ENCODE assay signal across 16 mouse cellular contexts in genomic region chr5:149002803-149003115, GRCm38 (mm10). TPM values are rescaled to one million over a fixed set of nuclear protein-coding genes. Genes with fewer than 3 reads are reported as not detected.
A peak's percentile ranks its signal among the peaks of the same experiment; 100 is the strongest.
DNase-seq lines count a peak whose midpoint lies in the region; ATAC-seq lines count a peak whose summit lies in the region.
"Had no signal": no experiment of that assay in that cellular context is flagged by ENCODE, and none has a peak within 500 bp of the region (broad histone marks: within the 10 kb centered on the region; RNA-seq: fewer than 3 reads in every experiment).

No protein-coding gene starts in this region.

- WGBS in intestine, embryonic 14.5 days: 65% methylated on average over 6 of the region's 6 CpGs
- 65% methylated on average over 6 of the region's 6 CpGs for WGBS in intestine, embryonic 16.5 days
- WGBS in embryonic facial prominence, embryonic 11.5 days: 57% methylated on average over 6 of the region's 6 CpGs
- WGBS in liver, embryonic 16.5 days (ENCODE audit: insufficient replicate concordance): 63% methylated on average over 6 of the region's 6 CpGs

- no peaks in the 10 kb centered on the region for H3K9me3 ChIP-seq in intestine, embryonic 14.5 days (ENCODE audit: control insufficient read depth, low read length)
- H3K9me3 ChIP-seq in intestine, embryonic 16.5 days (ENCODE audit: control insufficient read depth, low read length): no peaks in the 10 kb centered on the region
- no peaks in the 10 kb centered on the region for H3K9me3 ChIP-seq in embryonic facial prominence, embryonic 11.5 days (replicated peaks; ENCODE audit: control insufficient read depth, low read length)
- no peaks in the 10 kb centered on the region for H3K9me3 ChIP-seq in liver, embryonic 16.5 days (replicated peaks; ENCODE audit: control insufficient read depth, low read length)
- H3K9me3 ChIP-seq: hindbrain, embryonic 12.5 days had no signal

- peaks cover 15% of the 10 kb centered on the region for H3K4me1 ChIP-seq in intestine, embryonic 14.5 days (replicated peaks; ENCODE audit: control insufficient read depth, insufficient read depth, low read length)
- H3K4me1 ChIP-seq in intestine, embryonic 16.5 days (ENCODE audit: control insufficient read depth, insufficient read depth, low read length): peaks cover 26% of the 10 kb centered on the region
- H3K4me1 ChIP-seq in embryonic facial prominence, embryonic 11.5 days (ENCODE audit: control insufficient read depth, insufficient read depth, low read length): peaks cover 6% of the 10 kb centered on the region
- peaks cover 14% of the 10 kb centered on the region for H3K4me1 ChIP-seq in liver, embryonic 16.5 days (ENCODE audit: control insufficient read depth, low read depth, low read length)

- no peak for DNase-seq in intestine, embryonic 14.5 days (ENCODE audit: low spot score)
- no peak for DNase-seq in embryonic facial prominence, embryonic 11.5 days (ENCODE audit: low spot score)
- peak; percentile 61 for DNase-seq in kidney, postnatal 10 days
- DNase-seq in adrenal gland, postnatal 36 days: no peak
- no peak for DNase-seq in right cerebral cortex, adult 18-20 months
- DNase-seq: spleen, adult 18-20 months; thymus, adult 2 months had no signal

- H3K4me2 ChIP-seq in intestine, embryonic 14.5 days (ENCODE audit: low read length): no peak overlapping the region
- no peak overlapping the region for H3K4me2 ChIP-seq in intestine, embryonic 16.5 days (ENCODE audit: low read depth, low read length)
- H3K4me2 ChIP-seq in embryonic facial prominence, embryonic 11.5 days (ENCODE audit: low read depth, low read length): no peak overlapping the region
- no peak overlapping the region for H3K4me2 ChIP-seq in liver, embryonic 16.5 days (ENCODE audit: low read depth, low read length)
- H3K4me2 ChIP-seq: heart, embryonic 11.5 days; hindbrain, embryonic 12.5 days had no signal

- H3K9ac ChIP-seq in intestine, embryonic 14.5 days (ENCODE audit: low read length): no peak overlapping the region
- no peak overlapping the region for H3K9ac ChIP-seq in intestine, embryonic 16.5 days (ENCODE audit: low read depth, low read length)
- peak overlapping the region; percentile 23; the same call in 1 of the 2 replicates for H3K9ac ChIP-seq in embryonic facial prominence, embryonic 11.5 days (replicated peaks; ENCODE audit: low read length)
- no peak overlapping the region for H3K9ac ChIP-seq in liver, embryonic 16.5 days (ENCODE audit: low read depth, low read length)
- H3K9ac ChIP-seq: hindbrain, embryonic 12.5 days had no signal

- peak overlapping the region; percentile 65; the same call in 1 of the 2 replicates for H3K27ac ChIP-seq in intestine, embryonic 14.5 days (ENCODE audit: low read depth)
- H3K27ac ChIP-seq in intestine, embryonic 16.5 days (ENCODE audit: low read length): no peak overlapping the region
- H3K27ac ChIP-seq in embryonic facial prominence, embryonic 11.5 days (replicated peaks; ENCODE audit: low read depth, low read length): no peak overlapping the region
- H3K27ac ChIP-seq in liver, embryonic 16.5 days (ENCODE audit: low read length): peak overlapping the region; percentile 71
- H3K27ac ChIP-seq: hindbrain, embryonic 12.5 days; layer of hippocampus, adult 2 months had no signal

- no peaks in the 10 kb centered on the region for H3K36me3 ChIP-seq in intestine, embryonic 14.5 days (ENCODE audit: control insufficient read depth, insufficient read depth, low read length)
- H3K36me3 ChIP-seq in intestine, embryonic 16.5 days (ENCODE audit: control insufficient read depth, insufficient read depth, low read length): no peaks in the 10 kb centered on the region
- no peaks in the 10 kb centered on the region for H3K36me3 ChIP-seq in embryonic facial prominence, embryonic 11.5 days (replicated peaks; ENCODE audit: control insufficient read depth, insufficient read depth, low read depth, low read length)
- H3K36me3 ChIP-seq in liver, embryonic 16.5 days (ENCODE audit: control insufficient read depth, insufficient read depth): no peaks in the 10 kb centered on the region
- H3K36me3 ChIP-seq: hindbrain, embryonic 12.5 days had no signal

- no peak for ATAC-seq in intestine, embryonic 14.5 days (replicated peaks; ENCODE audit: low FRiP score, low TSS enrichment, low read depth)
- ATAC-seq in intestine, embryonic 16.5 days: no peak
- no peak for ATAC-seq in embryonic facial prominence, embryonic 11.5 days (replicated peaks; ENCODE audit: insufficient number of reproducible peaks, low FRiP score, low TSS enrichment, low read depth)
- no peak for ATAC-seq in liver, embryonic 16.5 days (ENCODE audit: low read depth)
- no peak for ATAC-seq in megakaryocyte-erythroid progenitor cell, adult 5-6 weeks (replicated peaks; ENCODE audit: low FRiP score, low TSS enrichment, poor library complexity, severe bottlenecking)

- no peak overlapping the region for H3K4me3 ChIP-seq in intestine, embryonic 14.5 days (ENCODE audit: low read depth, low read length)
- no peak overlapping the region for H3K4me3 ChIP-seq in intestine, embryonic 16.5 days (ENCODE audit: low read length)
- H3K4me3 ChIP-seq in embryonic facial prominence, embryonic 11.5 days (ENCODE audit: low read depth, low read length): no peak overlapping the region
- H3K4me3 ChIP-seq in liver, embryonic 16.5 days (ENCODE audit: low read depth, low read length): no peak overlapping the region
- H3K4me3 ChIP-seq: hindbrain, embryonic 12.5 days; layer of hippocampus, adult 2 months; myocyte had no signal

- no peaks in the 10 kb centered on the region for H3K27me3 ChIP-seq in intestine, embryonic 14.5 days (replicated peaks; ENCODE audit: control insufficient read depth, insufficient read depth, low read length)
- H3K27me3 ChIP-seq in intestine, embryonic 16.5 days (replicated peaks; ENCODE audit: control insufficient read depth, insufficient read depth, low read length): no peaks in the 10 kb centered on the region
- no peaks in the 10 kb centered on the region for H3K27me3 ChIP-seq in embryonic facial prominence, embryonic 11.5 days (ENCODE audit: control insufficient read depth, insufficient read depth, low read length)
- H3K27me3 ChIP-seq in liver, embryonic 16.5 days (ENCODE audit: control insufficient read depth, insufficient read depth, low read depth, low read length): no peaks in the 10 kb centered on the region

RNA-seq across cellular contexts. Expression of gene Gm42791, which starts 7.8 kb away (rescaled TPM):
- 2.2 TPM in 1 of 2 replicates, not detected in the other for polyA plus RNA-seq in intestine, embryonic 14.5 days (2014; fragmentation: Nextera tagmentation; extraction: Ambion mirVana)
- 0.80 and 1.0 TPM in 2 replicates for polyA plus RNA-seq in intestine, embryonic 16.5 days (2015; fragmentation: Nextera tagmentation; extraction: Ambion mirVana)
- not detected in 2 replicates for polyA plus RNA-seq in embryonic facial prominence, embryonic 11.5 days (2014; fragmentation: Nextera tagmentation; extraction: Ambion mirVana)
- polyA plus RNA-seq in liver, embryonic 16.5 days (2015; fragmentation: Nextera tagmentation; extraction: Ambion mirVana): 0.53 and 1.1 TPM in 2 replicates
- total RNA-seq in adrenal gland, postnatal 36 days (2021): 1 to 10 TPM; 4.2 to 5.7 TPM
- total RNA-seq in megakaryocyte-erythroid progenitor cell, adult 5-6 weeks (2014; fragmentation: Nextera tagmentation): 12.5 TPM in 1 of 2 replicates, not detected in the other
- 7.8 and 10.8 TPM in 2 replicates for total RNA-seq in megakaryocyte-erythroid progenitor cell, adult 5-6 weeks (2017)
- total RNA-seq: common myeloid progenitor, adult 5-6 weeks had no signal
- polyA plus RNA-seq: C2C12; heart, embryonic 11.5 days; thymus, adult 2 months had no signal

Comparison
In these comparisons a context has a peak if more than half of its experiments do, and no peak if none do; other contexts are left out.
1. H3K27ac ChIP-seq: peak in intestine, embryonic 14.5 days (single experiment) and liver, embryonic 16.5 days (single experiment); none in intestine, embryonic 16.5 days (single experiment) and embryonic facial prominence, embryonic 11.5 days (single experiment).